Comparison of ENCODE assay signal across 12 mouse cellular contexts in the genomic region with DNA sequence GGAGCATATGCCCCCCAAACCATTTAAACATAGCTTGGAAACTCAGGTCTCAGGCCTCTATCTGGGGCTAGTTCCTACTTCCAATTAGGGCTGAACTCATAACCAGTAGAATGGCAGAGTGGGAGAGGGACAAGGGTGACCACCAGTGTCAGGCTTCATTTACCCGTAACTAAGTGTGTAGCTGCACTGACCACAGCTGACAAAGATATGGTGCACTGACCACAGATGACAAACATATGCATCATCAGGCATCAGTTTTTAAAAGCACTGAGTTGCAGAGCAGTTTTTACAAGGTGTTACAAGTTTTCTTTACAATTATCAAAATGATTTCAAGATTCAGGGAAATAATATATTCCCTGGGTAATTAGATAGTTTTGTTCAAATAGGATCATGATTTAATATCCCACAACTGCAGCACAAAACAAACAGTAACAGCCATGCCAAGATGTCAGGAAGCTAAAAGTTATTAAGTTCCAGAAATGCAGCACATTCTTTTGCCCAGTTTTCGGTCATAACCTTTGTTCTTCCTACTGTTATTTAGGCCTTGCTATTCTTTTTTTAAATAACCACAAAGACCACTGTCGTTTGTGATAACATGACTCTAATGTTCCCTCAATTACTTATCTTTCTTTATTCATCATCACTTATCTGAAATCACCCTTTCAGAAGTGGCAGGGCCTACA.
"Had no signal": no experiment of that assay in that cellular context is flagged by ENCODE, and none has a peak within 500 bp of the region (broad histone marks: within the 10 kb centered on the region; RNA-seq: fewer than 3 reads in every experiment).

No protein-coding gene starts in this region.

- H3K4me1 ChIP-seq: kidney, embryonic 15.5 days; limb, embryonic 13.5 days; liver, embryonic 12.5 days; midbrain, embryonic 10.5 days had no signal

- H3K27ac ChIP-seq: kidney, embryonic 15.5 days; limb, embryonic 13.5 days; liver, embryonic 12.5 days; midbrain, embryonic 10.5 days had no signal

- DNase-seq: kidney, adult 11 months; kidney, postnatal 25 days; layer of hippocampus, adult 9-11 months; left cerebral cortex, postnatal 4 days; lung, postnatal 4 days; right cerebral cortex, adult 18-20 months; right cerebral cortex, postnatal 25 days; thymus, postnatal 36 days had no signal

- H3K36me3 ChIP-seq: kidney, embryonic 15.5 days; limb, embryonic 13.5 days; liver, embryonic 12.5 days; midbrain, embryonic 10.5 days had no signal

- H3K4me3 ChIP-seq: kidney, embryonic 15.5 days; limb, embryonic 13.5 days; liver, embryonic 12.5 days; midbrain, embryonic 10.5 days had no signal

- H3K27me3 ChIP-seq: kidney, embryonic 15.5 days; limb, embryonic 13.5 days; liver, embryonic 12.5 days had no signal
